Mouse (Mus musculus) liver, embryonic 16.5 days (tissue): ENCODE measurements around the gene Tesk2. TPM values are rescaled to one million over a fixed set of nuclear protein-coding genes. Genes with fewer than 3 reads are reported as not detected.

Experiments used
- ATAC-seq: fragments of 200-750 bp; cut with Nextera tagmentation; 2 replicates; pipeline ENCODE4 v1.8.0; 2017; ENCODE audit warnings: low read depth, mild to moderate bottlenecking, moderate number of reproducible peaks, moderate library complexity
- H3K27ac ChIP-seq: fragments of 300-500 bp; sonication (generic); 2 replicates; pipeline ENCODE4 v1.5.1; 2014; ENCODE audit warnings: mild to moderate bottlenecking, low read length
- H3K27me3 ChIP-seq: fragments of 300-500 bp; sonication (generic); 2 replicates; pipeline ENCODE4 v1.6.1; 2014; ENCODE audit warnings: low read depth, low read length, mixed read lengths; ENCODE audit not compliant: control insufficient read depth, insufficient read depth
- H3K36me3 ChIP-seq: fragments of 300-500 bp; sonication (generic); 2 replicates; pipeline ENCODE4 v1.6.1; 2014; ENCODE audit warnings: mild to moderate bottlenecking; ENCODE audit not compliant: control insufficient read depth, insufficient read depth
- H3K4me1 ChIP-seq: fragments of 300-500 bp; sonication (generic); 2 replicates; pipeline ENCODE4 v1.6.1; 2014; ENCODE audit warnings: low read depth, low read length, mixed read lengths; ENCODE audit not compliant: control insufficient read depth
- H3K4me2 ChIP-seq: fragments of 300-500 bp; sonication (generic); 2 replicates; pipeline ENCODE4 v1.6.1; 2014; ENCODE audit warnings: low read depth, low read length, mixed read lengths
- H3K4me3 ChIP-seq: fragments of 300-500 bp; sonication (generic); 2 replicates; pipeline ENCODE4 v1.5.1; 2014; ENCODE audit warnings: low read depth, mild to moderate bottlenecking, low read length
- H3K9ac ChIP-seq: fragments of 300-500 bp; sonication (generic); 2 replicates; pipeline ENCODE4 v1.6.1; 2014; ENCODE audit warnings: low read depth, low read length
- H3K9me3 ChIP-seq: fragments of 300-500 bp; sonication (generic); replicated peaks from 2 replicates; pipeline ENCODE4 v1.6.1; 2016; ENCODE audit warnings: low read length; ENCODE audit not compliant: control insufficient read depth
- WGBS: fragments of 180-500 bp; shearing (Covaris S2); extraction: QIAGEN DNeasy Blood & Tissue Kit; methylation state at CpG from one replicate; pipeline ENCODE4 v1.1.7; 2014; ENCODE audit not compliant: insufficient replicate concordance; 5-methylcytosine and 5-hydroxymethylcytosine counted together
- polyA plus RNA-seq: library from polyadenylated mRNA; unstranded; fragments of >200 nt; fragmentation: Nextera tagmentation; extraction: Ambion mirVana; gene quantifications from 2 replicates; pipeline ENCODE4 v1.2.1, GENCODE M21; 2015

Gene Tesk2
- polyA plus RNA-seq, 1 experiment from 2014 or later: 5.9 TPM

GRCm38 (mm10) chr4:116769060-116769459 is 48.3 kb downstream of the Tesk2 start:
- ATAC-seq: no peak
- Histone ChIP-seq H3K4me2 (no peak overlapping the region), H3K36me3 (no peaks in the 10 kb centered on the region), H3K9ac (no peak overlapping the region), H3K4me1 (no peaks in the 10 kb centered on the region; the same call in 1 of the 2 replicates), H3K9me3 (no peaks in the 10 kb centered on the region), H3K27me3 (no peaks in the 10 kb centered on the region), H3K27ac (no peak overlapping the region), H3K4me3 (no peak overlapping the region)

DNA sequence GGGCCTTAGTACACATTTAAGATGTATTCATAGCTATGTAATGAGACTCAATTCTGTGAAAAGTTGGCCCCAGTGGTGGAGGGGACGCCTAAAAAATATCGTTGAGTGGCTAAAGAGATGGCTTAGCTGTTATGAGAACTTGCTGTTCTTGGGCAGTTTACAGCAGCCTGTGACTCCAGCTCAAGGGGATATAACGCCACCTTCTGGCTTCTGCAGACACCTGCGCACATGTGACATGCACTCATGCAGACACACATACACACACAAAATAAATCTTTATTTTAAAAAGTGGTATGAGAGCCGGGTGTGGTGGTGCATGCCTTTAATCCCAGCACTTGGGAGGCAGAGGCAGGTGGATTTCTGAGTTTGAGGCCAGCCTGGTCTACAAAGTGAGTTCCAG is 55.6 kb downstream of the Tesk2 start:
- Histone ChIP-seq H3K27me3 (no peaks in the 10 kb centered on the region), H3K9me3 (no peaks in the 10 kb centered on the region), H3K4me2 (no peak overlapping the region), H3K9ac (no peak overlapping the region), H3K4me1 (no peaks in the 10 kb centered on the region), H3K27ac (no peak overlapping the region), H3K4me3 (no peak overlapping the region), H3K36me3 (no peaks in the 10 kb centered on the region)
- 72% methylated on average over 5 of the region's 5 CpGs for WGBS
- ATAC-seq: no peak

- 63% methylated on average over 3 of the region's 3 CpGs for WGBS
- Histone ChIP-seq H3K36me3 (no peaks in the 10 kb centered on the region), H3K4me1 (no peaks in the 10 kb centered on the region), H3K27ac (no peak overlapping the region), H3K9me3 (no peaks in the 10 kb centered on the region), H3K27me3 (no peaks in the 10 kb centered on the region), H3K4me3 (no peak overlapping the region), H3K9ac (no peak overlapping the region), H3K4me2 (no peak overlapping the region)
- no peak for ATAC-seq
Observed at GRCm38 (mm10) chr4:116777079-116777478, 56.3 kb downstream of the Tesk2 start.

DNA sequence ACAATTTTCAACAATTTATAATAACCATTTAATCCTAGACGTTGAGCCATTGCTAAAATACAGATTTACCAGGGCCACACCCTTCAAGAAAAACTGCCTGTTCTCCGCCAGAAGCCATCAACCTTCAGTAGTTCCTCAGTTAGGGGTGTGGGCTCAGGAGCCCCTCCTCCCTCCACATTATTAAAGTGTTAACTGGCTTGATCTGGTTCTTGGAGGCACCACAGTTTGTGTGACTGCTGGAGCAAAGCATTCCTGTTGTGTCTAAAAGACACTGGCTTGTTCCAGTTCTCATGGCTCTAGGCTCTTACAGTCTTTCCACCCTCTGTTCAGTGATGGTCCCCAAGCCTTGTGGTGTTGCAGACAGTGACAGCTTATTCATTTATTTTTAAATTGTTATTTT is 59.8 kb downstream of the Tesk2 start:
- 46% methylated on average over 2 of the region's 2 CpGs for WGBS

GRCm38 (mm10) chr4:116781366-116781765 is 60.6 kb downstream of the Tesk2 start:
- no peaks in the 10 kb centered on the region for H3K27me3 ChIP-seq
- H3K27ac ChIP-seq: no peak overlapping the region
- no peak overlapping the region for H3K4me2 ChIP-seq
- no peak overlapping the region for H3K4me3 ChIP-seq
- H3K36me3 ChIP-seq: no peaks in the 10 kb centered on the region
- ATAC-seq: no peak
- 15% methylated on average over 2 of the region's 2 CpGs for WGBS
- H3K9ac ChIP-seq: no peak overlapping the region
- no peaks in the 10 kb centered on the region for H3K9me3 ChIP-seq
- no peaks in the 10 kb centered on the region for H3K4me1 ChIP-seq

More for the DNA sequence above, 59.8 kb downstream of the Tesk2 start:
- no peaks in the 10 kb centered on the region for H3K4me1 ChIP-seq
- H3K9me3 ChIP-seq: no peaks in the 10 kb centered on the region
- no peak overlapping the region for H3K27ac ChIP-seq
- no peaks in the 10 kb centered on the region for H3K36me3 ChIP-seq
- no peaks in the 10 kb centered on the region for H3K27me3 ChIP-seq
- H3K4me2 ChIP-seq: no peak overlapping the region
- ATAC-seq: no peak
- H3K9ac ChIP-seq: no peak overlapping the region
- no peak overlapping the region for H3K4me3 ChIP-seq

DNA sequence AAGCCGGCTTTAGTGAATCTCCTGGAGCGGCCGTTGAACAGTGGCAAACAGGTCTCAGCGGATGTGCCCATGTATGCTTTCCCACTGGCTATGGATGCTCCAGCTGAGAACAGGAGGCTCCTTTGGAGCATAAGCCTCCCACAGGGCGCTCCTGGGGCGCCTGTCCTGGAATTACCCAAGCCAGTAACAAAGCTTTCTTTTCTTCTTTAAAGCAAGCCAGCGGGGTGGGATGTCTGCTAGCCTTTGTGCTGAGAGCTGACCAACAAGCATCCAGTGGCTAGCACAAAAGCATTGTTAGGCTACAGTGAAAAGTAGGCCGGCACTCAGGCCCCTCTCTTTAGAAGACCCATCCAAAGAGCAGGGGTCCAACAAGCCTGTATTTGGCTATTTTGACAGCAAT is 61.4 kb downstream of the Tesk2 start:
- WGBS: 60% methylated on average over 8 of the region's 8 CpGs

DNA sequence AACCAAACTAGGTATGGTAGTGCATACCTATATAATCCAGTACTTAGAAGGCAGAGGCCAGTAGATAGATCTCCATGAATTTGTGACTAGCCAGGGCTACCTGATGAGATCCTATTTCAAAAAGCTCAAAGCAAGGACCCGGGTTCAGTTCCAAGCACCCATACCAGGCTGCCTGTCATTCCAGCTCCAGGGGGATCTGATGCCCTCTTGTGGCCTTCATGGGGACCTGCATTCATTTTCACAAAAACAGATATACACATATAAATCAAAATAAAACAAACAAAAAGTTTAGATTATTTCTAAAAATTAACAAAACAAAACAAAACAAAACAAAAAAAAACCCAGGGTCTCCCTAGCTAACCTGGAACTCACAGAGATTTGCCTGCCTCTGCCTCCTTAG is 65.8 kb downstream of the Tesk2 start:
- no peaks in the 10 kb centered on the region for H3K27me3 ChIP-seq
- no peak overlapping the region for H3K4me2 ChIP-seq
- no peaks in the 10 kb centered on the region for H3K36me3 ChIP-seq
- no peaks in the 10 kb centered on the region; the same call in 1 of the 2 replicates for H3K4me1 ChIP-seq
- H3K27ac ChIP-seq: no peak overlapping the region
- no peak overlapping the region for H3K4me3 ChIP-seq
- H3K9ac ChIP-seq: no peak overlapping the region
- 85% methylated on average over 1 of the region's 1 CpGs for WGBS
- no peaks in the 10 kb centered on the region for H3K9me3 ChIP-seq
- no peak for ATAC-seq

More for the DNA sequence above, 61.4 kb downstream of the Tesk2 start:
- Histone ChIP-seq H3K27me3 (no peaks in the 10 kb centered on the region), H3K4me2 (no peak overlapping the region), H3K27ac (no peak overlapping the region), H3K9me3 (no peaks in the 10 kb centered on the region), H3K4me1 (no peaks in the 10 kb centered on the region), H3K9ac (no peak overlapping the region), H3K36me3 (no peaks in the 10 kb centered on the region), H3K4me3 (no peak overlapping the region)
- ATAC-seq: no peak

- 20% methylated on average over 7 of the region's 7 CpGs for WGBS
- peak; percentile 47 for ATAC-seq
- peak overlapping the region; percentile 41; the same call in 1 of the 2 replicates for H3K27ac ChIP-seq
Observed at GRCm38 (mm10) chr4:116787985-116788760, 67.4 kb downstream of the Tesk2 start.

DNA sequence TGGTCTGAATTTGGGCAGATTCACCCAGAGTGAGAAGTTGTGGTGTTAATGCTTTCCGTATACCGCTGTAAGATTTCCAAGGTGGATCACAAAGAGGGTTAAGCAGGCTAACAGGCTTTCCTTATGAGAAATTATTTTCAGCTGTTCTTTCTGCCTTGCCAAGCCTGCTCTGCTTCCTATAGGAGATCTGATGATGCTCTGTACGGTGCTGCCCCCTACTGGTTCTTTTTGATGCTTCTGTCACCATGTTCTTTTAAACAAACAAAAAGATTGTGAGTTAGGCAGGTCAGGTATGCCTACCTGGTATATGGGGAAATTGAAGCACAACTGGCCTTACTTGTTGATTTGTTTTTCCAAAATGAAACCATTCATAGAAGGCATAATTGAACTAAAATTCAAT is 68.2 kb downstream of the Tesk2 start:
- no peak for ATAC-seq
- H3K27ac ChIP-seq: peak overlapping the region; percentile 41; the same call in 1 of the 2 replicates
- 13% methylated on average over 3 of the region's 3 CpGs for WGBS
- H3K4me2 ChIP-seq: no peak overlapping the region
- H3K4me1 ChIP-seq: no peaks in the 10 kb centered on the region; the same call in 1 of the 2 replicates
- no peaks in the 10 kb centered on the region for H3K27me3 ChIP-seq
- H3K9me3 ChIP-seq: no peaks in the 10 kb centered on the region
- no peak overlapping the region for H3K4me3 ChIP-seq
- H3K9ac ChIP-seq: no peak overlapping the region
- H3K36me3 ChIP-seq: no peaks in the 10 kb centered on the region

More at GRCm38 (mm10) chr4:116787985-116788760, 67.4 kb downstream of the Tesk2 start:
- H3K36me3 ChIP-seq: no peaks in the 10 kb centered on the region
- H3K9ac ChIP-seq: no peak overlapping the region
- H3K27me3 ChIP-seq: no peaks in the 10 kb centered on the region
- no peaks in the 10 kb centered on the region; the same call in 1 of the 2 replicates for H3K4me1 ChIP-seq
- no peaks in the 10 kb centered on the region for H3K9me3 ChIP-seq
- no peak overlapping the region for H3K4me3 ChIP-seq
- no peak overlapping the region for H3K4me2 ChIP-seq
